Mouse (Mus musculus) lung, embryonic 14.5 days (tissue): ENCODE measurements at regions not wholly inside any gene's neighbourhood (a gene's known extent, or its start where the extent isn't known, plus 50 kb on each side); places are given as distances from the start of the nearest gene placed in this dataset.
"Not testable (repeated sequence)": the region's sequence is repeated elsewhere in the genome, so short reads cannot be mapped to it uniquely, and the experiment has no call there.

ENCODE experiments used
- ATAC-seq: fragments of 200-750 bp; cut with Nextera tagmentation; 2 replicates; pipeline ENCODE4 v1.8.0; 2017; ENCODE audit warnings: mild to moderate bottlenecking, moderate TSS enrichment, moderate library complexity; ENCODE audit not compliant: insufficient read depth
- DNase-seq: peaks from one replicate; pipeline ENCODE4 v3.0.0-alpha.2; 2015
- H3K27ac ChIP-seq: fragments of 300-500 bp; sonication (generic); 2 replicates; pipeline ENCODE4 v1.5.1; 2014; ENCODE audit warnings: low read depth, mild to moderate bottlenecking, moderate library complexity
- H3K27me3 ChIP-seq: fragments of 300-500 bp; sonication (generic); 2 replicates; pipeline ENCODE4 v1.6.1; 2014; ENCODE audit warnings: low read length, control low read depth; ENCODE audit not compliant: insufficient read depth
- H3K36me3 ChIP-seq: fragments of 300-500 bp; sonication (generic); 2 replicates; pipeline ENCODE4 v1.6.1; 2014; ENCODE audit warnings: control low read depth; ENCODE audit not compliant: insufficient read depth
- H3K4me1 ChIP-seq: fragments of 300-500 bp; sonication (generic); 2 replicates; pipeline ENCODE4 v1.6.1; 2014; ENCODE audit warnings: antibody characterized with exemption, control low read depth; ENCODE audit not compliant: insufficient read depth
- H3K4me2 ChIP-seq: fragments of 300-500 bp; sonication (generic); 2 replicates; pipeline ENCODE4 v1.6.1; 2014; ENCODE audit warnings: mild to moderate bottlenecking
- H3K4me3 ChIP-seq: fragments of 300-500 bp; sonication (generic); 2 replicates; pipeline ENCODE4 v1.5.1; 2014; ENCODE audit warnings: low read depth, low read length
- H3K9ac ChIP-seq: fragments of 300-500 bp; sonication (generic); 2 replicates; pipeline ENCODE4 v1.6.1; 2014
- H3K9me3 ChIP-seq: fragments of 300-500 bp; sonication (generic); 2 replicates; pipeline ENCODE4 v1.6.1; 2016; ENCODE audit warnings: low read depth, low read length, control low read depth
- CTCF ChIP-seq: IDR thresholded peaks from 2 replicates; pipeline ENCODE4 v1.5.1; 2016; ENCODE audit warnings: antibody characterized with exemption, low read depth
- WGBS: fragments of 180-500 bp; shearing (Covaris S2); extraction: QIAGEN DNeasy Blood & Tissue Kit; methylation state at CpG from one replicate; pipeline ENCODE4 v1.1.7; 2014; 5-methylcytosine and 5-hydroxymethylcytosine counted together

DNA sequence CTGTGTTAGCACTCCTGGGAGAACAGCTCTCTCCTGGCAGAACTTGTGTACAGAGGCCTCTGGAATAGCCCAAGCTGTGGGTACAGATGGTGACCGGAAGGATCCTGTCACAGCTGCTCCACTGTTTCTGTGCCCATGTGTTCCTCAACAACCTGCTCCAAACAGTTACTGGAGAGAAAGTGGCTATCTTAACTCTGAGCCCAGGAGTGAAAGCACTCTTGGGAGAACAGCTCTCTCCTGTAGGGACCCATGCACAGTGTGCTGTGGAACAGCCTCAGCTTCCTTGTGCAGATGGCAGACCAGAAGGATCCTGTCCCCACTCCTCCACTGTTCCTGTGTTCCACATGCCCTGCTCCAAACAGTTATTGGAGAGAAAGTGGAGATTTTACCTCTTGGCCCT lies 227.0 kb upstream of the Slc39a10 start:
- H3K36me3 ChIP-seq = no peaks in the 10 kb centered on the region
- no peaks in the 10 kb centered on the region for H3K27me3 ChIP-seq
- no peak for TF ChIP-seq CTCF
- DNase-seq (no peak), ATAC-seq (no peak)
- H3K9me3 ChIP-seq = no peaks in the 10 kb centered on the region
- 75% methylated on average over 1 of the region's 1 CpGs for WGBS
- no peaks in the 10 kb centered on the region for H3K4me1 ChIP-seq
- no peak overlapping the region for H3K4me3 ChIP-seq
- H3K27ac ChIP-seq = no peak overlapping the region
- no peak overlapping the region for H3K4me2 ChIP-seq
- no peak overlapping the region for H3K9ac ChIP-seq

DNA sequence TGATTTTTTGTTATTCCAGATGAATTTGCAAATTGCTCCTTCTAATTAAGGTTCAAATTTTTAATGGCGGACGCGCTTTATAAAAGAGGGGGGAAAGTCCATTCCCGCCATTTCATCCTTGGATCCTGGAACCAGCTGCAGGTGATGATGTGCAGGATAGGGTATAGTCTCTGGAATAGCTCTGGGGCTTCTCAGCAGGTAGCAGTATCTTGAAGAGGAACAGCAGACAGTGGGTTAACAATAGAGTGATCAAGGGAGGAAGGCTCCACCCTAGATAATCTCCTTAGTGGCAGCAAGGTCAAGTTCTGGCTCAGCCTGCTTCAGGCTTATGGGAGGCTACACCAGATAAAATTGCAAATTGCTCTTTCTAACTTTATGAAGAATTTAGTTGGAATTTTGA lies 224.0 kb upstream of the Slc39a10 start:
- not testable (repeated sequence) for DNase-seq, H3K36me3 ChIP-seq, H3K9ac ChIP-seq, H3K9me3 ChIP-seq, ATAC-seq, H3K4me2 ChIP-seq, H3K4me1 ChIP-seq, H3K27ac ChIP-seq, H3K27me3 ChIP-seq, H3K4me3 ChIP-seq
- WGBS = 97% methylated on average over 4 of the region's 4 CpGs

DNA sequence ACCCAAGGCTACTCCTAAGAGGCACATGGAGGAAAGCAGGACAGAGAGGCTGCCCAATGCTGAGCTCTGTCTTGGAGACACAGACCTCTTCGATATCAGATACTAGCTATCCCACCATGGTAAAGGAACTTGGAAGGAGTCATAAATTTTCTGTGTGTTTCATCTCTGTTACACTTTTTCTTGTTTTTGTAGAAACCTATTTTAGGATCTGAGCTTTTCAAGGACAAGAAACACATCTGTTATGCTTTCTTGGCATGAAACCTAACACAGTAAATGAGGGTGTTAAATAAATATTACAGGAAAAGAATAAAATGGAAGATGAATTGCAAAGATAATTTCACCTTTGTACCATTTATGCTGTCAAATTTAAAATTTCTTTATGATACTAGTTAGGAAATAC lies 219.8 kb upstream of the Slc39a10 start:
- 82% methylated on average over 1 of the region's 1 CpGs for WGBS
- ATAC-seq = no peak
- Histone ChIP-seq H3K4me1 (no peaks in the 10 kb centered on the region), H3K36me3 (no peaks in the 10 kb centered on the region), H3K27me3 (no peaks in the 10 kb centered on the region), H3K4me3 (no peak overlapping the region), H3K9me3 (no peaks in the 10 kb centered on the region), H3K4me2 (no peak overlapping the region), H3K27ac (no peak overlapping the region), H3K9ac (no peak overlapping the region)
- DNase-seq = no peak
- no peak for TF ChIP-seq CTCF

DNA sequence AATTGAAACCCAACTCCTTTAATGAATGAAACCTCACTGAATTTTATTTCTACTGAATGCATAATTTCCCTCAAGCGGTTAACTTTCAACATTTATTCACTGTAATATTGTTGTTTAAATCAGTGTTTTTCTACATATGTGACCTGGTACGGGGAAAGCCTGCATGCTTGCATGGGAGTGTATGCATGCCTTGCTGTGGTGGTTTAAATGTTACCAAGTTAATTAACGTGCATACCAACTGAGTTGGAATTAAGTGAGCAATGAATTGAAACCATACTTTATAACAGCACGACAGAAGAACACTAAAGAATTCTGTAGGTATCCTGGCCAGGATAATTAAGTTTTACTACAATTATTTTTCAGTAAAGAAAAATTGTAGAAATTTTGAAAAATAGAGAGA lies 211.4 kb upstream of the Slc39a10 start:
- TF ChIP-seq CTCF = no peak
- H3K27me3 ChIP-seq = no peaks in the 10 kb centered on the region
- DNase-seq (no peak), ATAC-seq (no peak)
- H3K9me3 ChIP-seq = no peaks in the 10 kb centered on the region
- no peak overlapping the region for H3K4me2 ChIP-seq
- WGBS = 88% methylated on average over 4 of the region's 4 CpGs
- H3K4me1 ChIP-seq = no peaks in the 10 kb centered on the region
- H3K36me3 ChIP-seq = no peaks in the 10 kb centered on the region
- H3K9ac ChIP-seq = no peak overlapping the region
- H3K4me3 ChIP-seq = no peak overlapping the region
- H3K27ac ChIP-seq = no peak overlapping the region

DNA sequence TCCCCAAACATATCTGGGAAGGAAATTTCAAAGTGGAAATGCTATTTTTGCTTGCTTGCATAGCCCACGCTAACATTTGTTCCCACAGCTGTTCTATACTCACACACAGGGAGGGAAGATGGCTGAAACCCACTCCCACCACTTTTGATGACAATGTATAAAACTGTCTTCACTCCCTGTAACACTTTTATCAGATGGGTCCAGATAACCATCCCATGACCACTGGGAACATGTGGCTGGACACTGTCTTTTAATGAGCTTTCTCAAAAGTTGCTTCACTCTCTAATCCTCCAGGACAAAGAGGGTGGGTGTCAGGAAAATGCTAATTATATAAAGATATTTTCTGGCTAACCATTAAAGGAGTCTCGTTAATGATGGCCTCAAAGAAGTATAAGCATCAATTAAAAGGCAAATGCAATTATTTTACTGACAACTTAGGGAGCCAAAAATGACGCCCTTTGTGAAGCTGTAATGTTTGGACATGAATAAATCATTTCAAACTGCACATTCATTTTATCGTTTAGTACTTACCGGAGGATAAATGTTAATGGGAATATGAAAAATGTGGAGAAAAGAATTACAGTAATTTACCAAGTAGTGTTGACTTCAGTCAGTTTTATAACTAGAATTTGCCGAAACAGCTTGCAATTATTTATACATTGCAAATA lies 210.8 kb upstream of the Slc39a10 start:
- no peaks in the 10 kb centered on the region for H3K27me3 ChIP-seq
- ATAC-seq (no peak), DNase-seq (no peak)
- WGBS = 70% methylated on average over 6 of the region's 6 CpGs
- no peaks in the 10 kb centered on the region for H3K36me3 ChIP-seq
- H3K4me1 ChIP-seq = no peaks in the 10 kb centered on the region
- H3K4me2 ChIP-seq = no peak overlapping the region
- H3K4me3 ChIP-seq = no peak overlapping the region
- no peaks in the 10 kb centered on the region for H3K9me3 ChIP-seq
- no peak for TF ChIP-seq CTCF
- H3K9ac ChIP-seq = no peak overlapping the region
- no peak overlapping the region for H3K27ac ChIP-seq

DNA sequence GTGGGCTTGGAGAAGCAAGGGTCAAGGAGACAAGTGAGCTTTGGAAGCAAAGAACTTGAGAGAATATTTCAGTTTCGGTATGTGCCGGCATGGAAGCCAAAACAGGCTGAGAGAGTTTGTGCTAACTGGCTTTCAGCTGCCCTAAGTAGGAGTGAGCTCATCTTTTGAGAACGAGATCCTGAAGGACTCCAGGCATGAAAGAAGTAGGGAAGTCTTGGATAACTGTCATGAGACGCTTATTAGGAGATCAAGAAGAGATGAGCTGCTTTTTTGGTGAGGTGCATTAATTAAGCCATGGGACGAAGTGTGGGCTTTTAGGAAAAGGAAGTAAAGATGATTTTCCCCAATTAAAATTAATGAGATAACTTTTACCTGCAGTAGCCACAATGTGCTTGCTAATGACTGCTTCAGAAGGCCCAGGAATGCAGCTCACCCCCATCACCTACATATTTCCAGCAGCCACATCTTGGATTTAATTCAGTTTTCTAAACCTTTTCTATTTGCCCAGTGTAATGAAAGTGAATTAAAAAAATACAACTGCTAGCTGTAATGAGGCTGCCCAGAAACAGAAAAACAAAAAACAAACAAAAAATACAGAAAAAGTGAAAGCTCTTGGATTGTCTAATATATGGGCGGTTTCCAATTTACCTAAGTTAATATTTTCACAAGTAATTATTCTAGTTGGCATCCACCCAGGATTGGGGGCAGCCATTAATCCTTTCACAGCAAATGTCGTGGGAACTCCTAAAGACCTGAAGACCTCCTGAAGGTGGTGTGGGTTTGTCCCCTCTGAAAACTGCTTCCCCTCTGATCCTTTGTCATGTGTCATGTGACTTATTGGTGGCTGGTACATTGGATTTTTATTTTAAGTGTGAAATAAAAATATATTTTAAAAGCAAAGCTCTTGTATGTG lies 204.7 kb upstream of the Slc39a10 start:
- 73% methylated on average over 7 of the region's 7 CpGs for WGBS
- no peak for DNase-seq
- no peak overlapping the region for H3K4me2 ChIP-seq
- no peak for TF ChIP-seq CTCF
- no peaks in the 10 kb centered on the region for H3K9me3 ChIP-seq
- ATAC-seq = no peak
- no peaks in the 10 kb centered on the region for H3K27me3 ChIP-seq
- no peaks in the 10 kb centered on the region for H3K4me1 ChIP-seq
- H3K27ac ChIP-seq = no peak overlapping the region
- H3K36me3 ChIP-seq = no peaks in the 10 kb centered on the region
- H3K4me3 ChIP-seq = no peak overlapping the region
- H3K9ac ChIP-seq = no peak overlapping the region

DNA sequence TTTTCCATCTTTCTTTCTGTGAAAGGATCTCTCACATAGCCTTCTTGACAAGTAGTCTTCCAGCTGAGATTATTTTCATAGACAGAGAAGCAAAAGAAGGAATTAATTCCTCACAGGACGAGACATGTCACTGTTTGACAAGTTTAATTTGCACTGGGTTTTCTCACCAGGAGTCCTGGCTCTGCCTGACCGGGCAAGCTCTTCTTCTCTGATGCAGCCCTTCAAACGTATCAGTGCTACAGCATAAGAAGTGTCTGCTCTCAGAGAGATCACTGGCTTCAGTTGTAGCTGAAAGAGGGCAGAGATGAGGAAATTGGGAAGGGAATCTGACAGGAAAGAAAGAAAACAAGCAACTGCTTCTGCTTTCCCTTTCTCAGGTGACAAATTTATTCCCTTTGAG lies 201.8 kb upstream of the Slc39a10 start:
- ATAC-seq (no peak), DNase-seq (no peak)
- no peak for TF ChIP-seq CTCF
- H3K4me1 ChIP-seq = no peaks in the 10 kb centered on the region
- H3K9me3 ChIP-seq = no peaks in the 10 kb centered on the region
- H3K4me3 ChIP-seq = no peak overlapping the region
- no peaks in the 10 kb centered on the region for H3K36me3 ChIP-seq
- no peak overlapping the region for H3K4me2 ChIP-seq
- H3K9ac ChIP-seq = no peak overlapping the region
- no peaks in the 10 kb centered on the region for H3K27me3 ChIP-seq
- WGBS = 27% methylated on average over 3 of the region's 3 CpGs
- no peak overlapping the region for H3K27ac ChIP-seq
